Comparison of ENCODE assay signal across 15 mouse cellular contexts in genomic region chr7:144668603-144669278, GRCm38 (mm10).
A peak's percentile ranks its signal among the peaks of the same experiment; 100 is the strongest.
DNase-seq lines count a peak whose midpoint lies in the region; ATAC-seq and TF ChIP-seq lines count a peak whose summit lies in the region.
"Had no signal": no experiment of that assay in that cellular context is flagged by ENCODE, and none has a peak within 500 bp of the region (broad histone marks: within the 10 kb centered on the region; RNA-seq: fewer than 3 reads in every experiment).

No protein-coding gene starts in this region.

- H3K9me3 ChIP-seq in forebrain, embryonic 10.5 days, result no peaks in the 10 kb centered on the region
- H3K9me3 ChIP-seq in forebrain, embryonic 11.5 days (ENCODE audit: control insufficient read depth, low read length), result no peaks in the 10 kb centered on the region
- no peaks in the 10 kb centered on the region for H3K9me3 ChIP-seq in neural tube, embryonic 15.5 days (replicated peaks)
- no peaks in the 10 kb centered on the region for H3K9me3 ChIP-seq in intestine, postnatal 0 days (ENCODE audit: control insufficient read depth)
- H3K9me3 ChIP-seq: forebrain, embryonic 15.5 days; hindbrain, embryonic 12.5 days; neural tube, embryonic 12.5 days had no signal

- H3K27ac ChIP-seq in forebrain, embryonic 10.5 days, result peak overlapping the region; percentile 74
- H3K27ac ChIP-seq in forebrain, embryonic 11.5 days (ENCODE audit: low read depth, low read length), result no peak overlapping the region
- H3K27ac ChIP-seq in neural tube, embryonic 15.5 days (replicated peaks), result no peak overlapping the region
- H3K27ac ChIP-seq in intestine, postnatal 0 days (ENCODE audit: low read depth, low read length), result no peak overlapping the region
- H3K27ac ChIP-seq: forebrain, embryonic 15.5 days; hindbrain, embryonic 12.5 days; neural tube, embryonic 12.5 days had no signal

- peaks cover 63% of the 10 kb centered on the region for H3K27me3 ChIP-seq in forebrain, embryonic 10.5 days (ENCODE audit: poor library complexity, severe bottlenecking)
- no peaks in the 10 kb centered on the region; the same call in 1 of the 2 replicates for H3K27me3 ChIP-seq in forebrain, embryonic 11.5 days (ENCODE audit: control insufficient read depth, insufficient read depth, low read length)
- no peaks in the 10 kb centered on the region for H3K27me3 ChIP-seq in neural tube, embryonic 15.5 days (replicated peaks)
- H3K27me3 ChIP-seq in intestine, postnatal 0 days (replicated peaks; ENCODE audit: control insufficient read depth, insufficient read depth, low read length), result no peaks in the 10 kb centered on the region
- H3K27me3 ChIP-seq: forebrain, embryonic 15.5 days had no signal

- ATAC-seq in forebrain, embryonic 11.5 days (replicated peaks; ENCODE audit: low FRiP score), result no peak
- no peak for ATAC-seq in neural tube, embryonic 15.5 days (ENCODE audit: low FRiP score)
- ATAC-seq in intestine, postnatal 0 days, result peak; percentile 23; the same call in 1 of the 2 replicates
- ATAC-seq: forebrain, embryonic 15.5 days had no signal

- no peak overlapping the region for H3K9ac ChIP-seq in forebrain, embryonic 11.5 days (ENCODE audit: low read length)
- no peak overlapping the region for H3K9ac ChIP-seq in neural tube, embryonic 15.5 days (replicated peaks)
- H3K9ac ChIP-seq in intestine, postnatal 0 days (ENCODE audit: low read depth, low read length), result no peak overlapping the region
- H3K9ac ChIP-seq: forebrain, embryonic 15.5 days; hindbrain, embryonic 12.5 days; neural tube, embryonic 12.5 days had no signal

- H3K36me3 ChIP-seq in forebrain, embryonic 10.5 days (replicated peaks), result peaks cover 56% of the 10 kb centered on the region
- H3K36me3 ChIP-seq in forebrain, embryonic 11.5 days (ENCODE audit: control insufficient read depth, insufficient read depth, low read length), result no peaks in the 10 kb centered on the region
- no peaks in the 10 kb centered on the region for H3K36me3 ChIP-seq in neural tube, embryonic 15.5 days
- H3K36me3 ChIP-seq in intestine, postnatal 0 days (ENCODE audit: control insufficient read depth, insufficient read depth), result no peaks in the 10 kb centered on the region
- H3K36me3 ChIP-seq: forebrain, embryonic 15.5 days; hindbrain, embryonic 12.5 days; neural tube, embryonic 12.5 days had no signal

- H3K4me3 ChIP-seq in forebrain, embryonic 10.5 days, result no peak overlapping the region
- no peak overlapping the region for H3K4me3 ChIP-seq in forebrain, embryonic 11.5 days (ENCODE audit: low read depth, low read length)
- no peak overlapping the region for H3K4me3 ChIP-seq in neural tube, embryonic 15.5 days (replicated peaks)
- H3K4me3 ChIP-seq in intestine, postnatal 0 days (ENCODE audit: low read depth, low read length), result no peak overlapping the region
- H3K4me3 ChIP-seq: forebrain, embryonic 15.5 days; hindbrain, embryonic 12.5 days; neural tube, embryonic 12.5 days had no signal

- DNase-seq in forebrain, embryonic 10.5 days (ENCODE audit: extremely low spot score, low spot score), result no peak
- no peak for DNase-seq in forebrain, embryonic 11.5 days (ENCODE audit: low spot score)
- peak; percentile 38 for DNase-seq in neural tube, embryonic 10.5 days (ENCODE audit: extremely low spot score, low spot score)
- DNase-seq in retina, postnatal 7 days (ENCODE audit: low read depth, low spot score), result peak; percentile 13
- no peak for DNase-seq in testis, postnatal 14 days (ENCODE audit: low spot score)
- DNase-seq in left cerebral cortex, adult 18-20 months (ENCODE audit: low spot score in 2 of 2), result no peak
- DNase-seq: cerebellum, postnatal 36 days; heart, adult 18-20 months; right cerebral cortex, postnatal 14 days had no signal

- H3K4me1 ChIP-seq in forebrain, embryonic 10.5 days, result peaks cover 49% of the 10 kb centered on the region
- peaks cover 3% of the 10 kb centered on the region; the same call in 1 of the 2 replicates for H3K4me1 ChIP-seq in forebrain, embryonic 11.5 days (replicated peaks; ENCODE audit: control insufficient read depth, insufficient read depth, low read length)
- peaks cover 3% of the 10 kb centered on the region; the same call in 1 of the 2 replicates for H3K4me1 ChIP-seq in neural tube, embryonic 15.5 days
- no peaks in the 10 kb centered on the region; the same call in 1 of the 2 replicates for H3K4me1 ChIP-seq in intestine, postnatal 0 days (replicated peaks; ENCODE audit: control insufficient read depth, insufficient read depth, low read length)
- H3K4me1 ChIP-seq: forebrain, embryonic 15.5 days had no signal

- TF ChIP-seq CTCF in intestine, postnatal 0 days (IDR thresholded peaks at IDR 0.05; ENCODE audit: low read depth), result no peak

- WGBS in forebrain, embryonic 10.5 days, result 65% methylated on average over 7 of the region's 7 CpGs
- WGBS in forebrain, embryonic 11.5 days, result 64% methylated on average over 7 of the region's 7 CpGs
- WGBS in neural tube, embryonic 15.5 days, result 47% methylated on average over 7 of the region's 7 CpGs
- 29% methylated on average over 7 of the region's 7 CpGs for WGBS in intestine, postnatal 0 days

- H3K4me2 ChIP-seq in forebrain, embryonic 11.5 days (ENCODE audit: low read depth, low read length, severe bottlenecking), result no peak overlapping the region
- H3K4me2 ChIP-seq in neural tube, embryonic 15.5 days, result no peak overlapping the region
- no peak overlapping the region for H3K4me2 ChIP-seq in intestine, postnatal 0 days (replicated peaks; ENCODE audit: low read depth)
- H3K4me2 ChIP-seq: forebrain, embryonic 15.5 days; hindbrain, embryonic 12.5 days; midbrain, embryonic 11.5 days; neural tube, embryonic 12.5 days had no signal

Comparison
In these comparisons a context has a peak if more than half of its experiments do, and no peak if none do; other contexts are left out.
1. DNase-seq: peak in neural tube, embryonic 10.5 days (single experiment) and retina, postnatal 7 days (single experiment); none in forebrain, embryonic 10.5 days (single experiment), forebrain, embryonic 11.5 days (single experiment), testis, postnatal 14 days (single experiment) and left cerebral cortex, adult 18-20 months (0 of 2).